Mouse (Mus musculus): ENCODE data around the gene Cdk2ap2. TPM values are rescaled to one million over a fixed set of nuclear protein-coding genes. Genes with fewer than 3 reads are reported as not detected.
"Not testable (repeated sequence)": the region's sequence is repeated elsewhere in the genome, so short reads cannot be mapped to it uniquely, and the experiment has no call there.

The Cdk2ap2 gene
- polyA plus RNA-seq, 1 experiment: 98.3 TPM

GRCm38 (mm10) chr19:4131075-4131474 lies 34.1 kb downstream of the Cdk2ap2 start:
- peaks cover 21% of the 10 kb centered on the region for H3K4me1 ChIP-seq (ENCODE audit: control insufficient read depth, insufficient read depth, low read length)
- H3K27ac ChIP-seq (ENCODE audit: insufficient read depth, low read depth, low read length): no peak overlapping the region
- H3K4me3 ChIP-seq (ENCODE audit: insufficient read depth, low read length): no peak overlapping the region
- no peak for TF ChIP-seq CTCF (IDR thresholded peaks at IDR 0.05; ENCODE audit: low read depth, low read length)
- TF ChIP-seq POLR2A (IDR thresholded peaks at IDR 0.05; ENCODE audit: borderline replicate concordance, low read depth, low read length): no peak

DNA sequence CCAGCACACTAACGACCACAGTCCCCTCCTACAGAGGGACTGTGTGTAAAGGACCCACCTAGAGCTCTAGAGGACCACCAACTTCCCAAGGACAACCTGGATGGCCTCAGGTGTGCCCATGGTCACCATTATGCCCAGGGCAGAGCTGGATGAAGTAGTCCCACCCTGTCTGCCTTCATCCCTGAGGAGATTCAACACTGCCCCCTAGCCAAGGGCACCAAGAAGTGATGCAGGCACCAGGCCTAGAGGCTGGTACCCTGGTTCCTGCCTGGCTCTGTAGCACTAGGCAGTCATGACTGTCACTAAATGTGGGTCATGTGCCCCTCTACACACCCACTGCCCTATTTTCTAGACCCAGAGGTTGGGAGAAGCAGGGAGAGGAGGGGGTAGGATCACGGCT lies 34.8 kb downstream of the Cdk2ap2 start:
- Histone ChIP-seq H3K4me3 (ENCODE audit: insufficient read depth, low read length) (no peak overlapping the region), H3K27ac (ENCODE audit: insufficient read depth, low read depth, low read length) (no peak overlapping the region), H3K4me1 (ENCODE audit: control insufficient read depth, insufficient read depth, low read length) (peaks cover 18% of the 10 kb centered on the region)
- TF ChIP-seq POLR2A (IDR thresholded peaks at IDR 0.05; ENCODE audit: borderline replicate concordance, low read depth, low read length) (no peak), CTCF (IDR thresholded peaks at IDR 0.05; ENCODE audit: low read depth, low read length) (no peak)

DNA sequence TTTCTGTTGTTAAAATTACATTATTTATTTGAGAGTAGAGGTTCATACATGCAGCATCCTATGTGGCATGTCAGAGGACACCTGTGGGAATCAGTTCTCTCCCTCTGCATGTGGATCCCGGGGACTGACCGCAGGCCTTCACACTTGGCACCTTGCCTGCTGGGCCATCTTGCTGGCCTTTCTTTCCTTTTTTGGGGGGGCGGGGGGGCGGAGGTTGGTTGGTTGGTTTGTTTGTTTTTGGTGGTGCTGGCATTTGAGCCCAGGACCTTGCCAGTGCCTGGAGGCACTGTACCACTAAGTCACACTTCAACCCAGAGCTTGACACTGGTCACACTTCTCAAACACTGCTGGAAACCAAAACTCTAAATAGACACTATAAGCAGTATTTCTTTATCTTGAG lies 37.4 kb downstream of the Cdk2ap2 start:
- TF ChIP-seq CTCF (IDR thresholded peaks at IDR 0.05; ENCODE audit: low read depth, low read length) (no peak), POLR2A (IDR thresholded peaks at IDR 0.05; ENCODE audit: borderline replicate concordance, low read depth, low read length) (no peak)
- Histone ChIP-seq H3K4me3 (ENCODE audit: insufficient read depth, low read length) (no peak overlapping the region), H3K27ac (ENCODE audit: insufficient read depth, low read depth, low read length) (no peak overlapping the region), H3K4me1 (ENCODE audit: control insufficient read depth, insufficient read depth, low read length) (peaks cover 25% of the 10 kb centered on the region)

GRCm38 (mm10) chr19:4135229-4135962 lies 38.4 kb downstream of the Cdk2ap2 start:
- Histone ChIP-seq H3K27ac (ENCODE audit: insufficient read depth, low read depth, low read length) (peak overlapping the region; percentile 11; the same call in 1 of the 2 replicates), H3K4me1 (ENCODE audit: control insufficient read depth, insufficient read depth, low read length) (peaks cover 25% of the 10 kb centered on the region)
- not testable (repeated sequence) for H3K4me3 ChIP-seq (ENCODE audit: insufficient read depth, low read length)

DNA sequence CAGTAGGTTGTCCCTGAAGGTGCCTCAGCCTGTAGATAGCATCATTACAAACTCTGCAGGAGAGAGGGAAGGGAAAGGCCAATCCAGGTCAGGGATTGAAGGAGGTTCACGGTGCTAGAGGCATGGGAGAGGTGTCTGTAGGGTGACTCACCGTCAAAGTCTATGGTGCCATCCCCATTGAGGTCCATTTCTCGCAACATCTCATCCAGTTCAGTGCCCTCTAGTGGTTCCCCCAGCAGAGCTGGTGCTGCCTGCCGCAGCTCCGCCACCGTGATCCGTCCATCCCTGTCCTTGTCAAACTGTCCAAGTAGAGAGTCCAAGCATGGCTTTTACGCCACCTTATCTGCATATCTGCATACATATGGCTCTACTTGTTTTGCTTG lies 39.0 kb downstream of the Cdk2ap2 start:
- not testable (repeated sequence) for H3K4me3 ChIP-seq (ENCODE audit: insufficient read depth, low read length)

DNA sequence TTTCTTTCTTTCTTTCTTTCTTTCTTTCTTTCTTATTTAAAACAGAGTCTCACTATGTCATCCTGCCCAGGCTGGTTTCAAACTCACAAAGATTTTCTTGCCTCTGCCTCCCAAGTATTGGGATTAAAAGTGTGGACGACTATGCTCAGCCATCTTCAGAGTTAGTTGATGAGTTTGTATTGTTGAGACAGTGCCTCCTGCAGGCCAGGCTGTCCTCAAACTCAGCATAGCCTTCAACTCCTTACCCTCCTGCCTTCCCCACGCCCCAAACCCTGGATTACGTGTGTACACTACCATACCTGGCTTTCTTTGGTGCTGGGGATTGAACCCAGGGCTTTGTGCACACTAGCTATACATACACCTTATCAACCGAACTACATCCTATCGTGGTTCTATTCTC lies 39.5 kb downstream of the Cdk2ap2 start:
- TF ChIP-seq CTCF (IDR thresholded peaks at IDR 0.05; ENCODE audit: low read depth, low read length) (no peak), POLR2A (IDR thresholded peaks at IDR 0.05; ENCODE audit: borderline replicate concordance, low read depth, low read length) (no peak)
- no peak overlapping the region for H3K27ac ChIP-seq (ENCODE audit: insufficient read depth, low read depth, low read length)
- H3K4me3 ChIP-seq (ENCODE audit: insufficient read depth, low read length): no peak overlapping the region
- peaks cover 25% of the 10 kb centered on the region for H3K4me1 ChIP-seq (ENCODE audit: control insufficient read depth, insufficient read depth, low read length)

More for the DNA sequence above, 39.0 kb downstream of the Cdk2ap2 start:
- peak; percentile 24; the same call in 1 of the 2 replicates for TF ChIP-seq CTCF (IDR thresholded peaks at IDR 0.05; ENCODE audit: low read depth, low read length)
- H3K27ac ChIP-seq (ENCODE audit: insufficient read depth, low read depth, low read length): not testable (repeated sequence)
- peaks cover 25% of the 10 kb centered on the region for H3K4me1 ChIP-seq (ENCODE audit: control insufficient read depth, insufficient read depth, low read length)

DNA sequence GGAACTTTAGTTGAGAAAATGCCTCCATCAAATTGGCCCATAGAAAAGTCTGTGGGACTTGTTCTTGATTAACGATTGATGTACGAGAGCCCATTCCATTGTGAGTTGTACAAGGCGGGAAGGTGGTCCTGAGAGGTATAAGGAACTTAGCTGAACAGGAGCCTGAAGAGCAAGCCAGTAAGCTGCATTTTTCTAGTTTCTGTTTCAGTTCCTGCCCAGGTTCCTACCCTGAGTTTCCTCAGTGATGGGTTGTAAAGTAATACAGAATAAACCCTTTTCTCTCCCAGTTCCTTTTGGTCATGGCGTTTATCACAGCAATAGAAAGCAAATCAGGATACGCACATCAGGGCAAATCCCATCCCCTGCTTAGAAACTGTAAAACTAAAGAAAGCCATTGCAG lies 40.9 kb downstream of the Cdk2ap2 start:
- H3K4me3 ChIP-seq (ENCODE audit: insufficient read depth, low read length): no peak overlapping the region
- no peak overlapping the region for H3K27ac ChIP-seq (ENCODE audit: insufficient read depth, low read depth, low read length)
- H3K4me1 ChIP-seq (ENCODE audit: control insufficient read depth, insufficient read depth, low read length): peaks cover 20% of the 10 kb centered on the region
- TF ChIP-seq CTCF (IDR thresholded peaks at IDR 0.05; ENCODE audit: low read depth, low read length) (no peak), POLR2A (IDR thresholded peaks at IDR 0.05; ENCODE audit: borderline replicate concordance, low read depth, low read length) (no peak)

DNA sequence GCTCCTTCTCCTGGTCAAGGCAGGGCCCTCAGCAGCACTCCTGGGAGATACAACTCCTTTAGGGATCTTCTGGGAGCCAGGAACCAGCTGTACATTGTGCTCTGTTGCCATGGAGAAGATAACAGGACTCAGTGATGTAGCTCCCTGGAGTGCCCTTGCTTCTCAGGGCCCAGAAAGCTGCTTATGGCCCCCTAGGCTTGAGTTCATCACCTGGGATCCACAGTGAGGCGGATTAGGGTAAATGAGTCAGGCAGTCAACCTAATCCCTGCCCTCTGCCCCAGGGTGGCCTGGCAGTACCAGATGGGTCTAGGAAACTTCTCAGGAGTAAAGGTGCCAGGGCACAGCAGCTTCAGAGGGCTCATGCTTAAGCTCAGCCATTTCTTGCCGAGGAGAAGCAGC lies 42.5 kb downstream of the Cdk2ap2 start, which contains the start of gene Gpr152:
Gene Gpr152 (plus strand): TSS at position 342 of the 400 bp plus-strand sequence.
- Histone ChIP-seq H3K27ac (ENCODE audit: insufficient read depth, low read depth, low read length) (no peak within 1 kb of the TSS), H3K4me1 (ENCODE audit: control insufficient read depth, insufficient read depth, low read length) (peaks cover 32% of the 10 kb centered on the region), H3K4me3 (ENCODE audit: insufficient read depth, low read length) (no peak within 1 kb of the TSS)
- TF ChIP-seq CTCF (IDR thresholded peaks at IDR 0.05; ENCODE audit: low read depth, low read length): no peak
- TF ChIP-seq POLR2A (IDR thresholded peaks at IDR 0.05; ENCODE audit: borderline replicate concordance, low read depth, low read length): no peak

GRCm38 (mm10) chr19:4140147-4140546 lies 43.2 kb downstream of the Cdk2ap2 start:
- Histone ChIP-seq H3K27ac (ENCODE audit: insufficient read depth, low read depth, low read length) (no peak overlapping the region), H3K4me1 (ENCODE audit: control insufficient read depth, insufficient read depth, low read length) (peaks cover 34% of the 10 kb centered on the region), H3K4me3 (ENCODE audit: insufficient read depth, low read length) (no peak overlapping the region)
- TF ChIP-seq POLR2A (IDR thresholded peaks at IDR 0.05; ENCODE audit: borderline replicate concordance, low read depth, low read length): no peak
- no peak for TF ChIP-seq CTCF (IDR thresholded peaks at IDR 0.05; ENCODE audit: low read depth, low read length)

GRCm38 (mm10) chr19:4142416-4143173 lies 45.6 kb downstream of the Cdk2ap2 start:
- Histone ChIP-seq H3K4me1 (ENCODE audit: control insufficient read depth, insufficient read depth, low read length) (peaks cover 45% of the 10 kb centered on the region), H3K27ac (ENCODE audit: insufficient read depth, low read depth, low read length) (no peak overlapping the region), H3K4me3 (ENCODE audit: insufficient read depth, low read length) (no peak overlapping the region)
- no peak for TF ChIP-seq CTCF (IDR thresholded peaks at IDR 0.05; ENCODE audit: low read depth, low read length)
- no peak for TF ChIP-seq POLR2A (IDR thresholded peaks at IDR 0.05; ENCODE audit: borderline replicate concordance, low read depth, low read length)

Data from bone marrow macrophage, adult 2 months (primary cell).